Comparison of ENCODE assay signal across 8 mouse cellular contexts in genomic region chr15:100422899-100423860, GRCm38 (mm10). TPM values are rescaled to one million over a fixed set of nuclear protein-coding genes. Genes with fewer than 3 reads are reported as not detected.
DNase-seq lines count a peak whose midpoint lies in the region; ATAC-seq and TF ChIP-seq lines count a peak whose summit lies in the region.

No protein-coding gene starts in this region.

- H3K27me3 ChIP-seq in embryonic facial prominence, embryonic 15.5 days: peaks cover 7% of the 10 kb centered on the region; the same call in 1 of the 2 replicates
- H3K27me3 ChIP-seq in heart, embryonic 10.5 days (ENCODE audit: insufficient read depth, poor library complexity, severe bottlenecking): peaks cover 32% of the 10 kb centered on the region
- H3K27me3 ChIP-seq in kidney, embryonic 15.5 days: peaks cover 15% of the 10 kb centered on the region; the same call in 1 of the 2 replicates

- WGBS in bone marrow, adult 2 months: under 1% methylated on average over 65 of the region's 65 CpGs
- WGBS in embryonic facial prominence, embryonic 15.5 days: under 1% methylated on average over 65 of the region's 65 CpGs
- 1% methylated on average over 65 of the region's 65 CpGs for WGBS in heart, embryonic 10.5 days
- WGBS in kidney, embryonic 15.5 days: under 1% methylated on average over 65 of the region's 65 CpGs

- peak; percentile 96 for ATAC-seq in embryonic facial prominence, embryonic 15.5 days (ENCODE audit: insufficient number of reproducible peaks, low FRiP score, low TSS enrichment, low read depth)
- ATAC-seq in kidney, embryonic 15.5 days (replicated peaks; ENCODE audit: low FRiP score): peak; percentile 97
- peak; percentile 96 for ATAC-seq in monocyte, adult 5-6 weeks (replicated peaks; ENCODE audit: insufficient number of reproducible peaks, low FRiP score, low TSS enrichment, poor library complexity, severe bottlenecking)

- H3K36me3 ChIP-seq in embryonic facial prominence, embryonic 15.5 days: no peaks in the 10 kb centered on the region
- no peaks in the 10 kb centered on the region for H3K36me3 ChIP-seq in heart, embryonic 10.5 days
- no peaks in the 10 kb centered on the region for H3K36me3 ChIP-seq in kidney, embryonic 15.5 days

- H3K4me2 ChIP-seq in embryonic facial prominence, embryonic 15.5 days (replicated peaks): peak overlapping the region; percentile 95
- H3K4me2 ChIP-seq in kidney, embryonic 15.5 days: peak overlapping the region; percentile 97

- TF ChIP-seq CTCF in bone marrow, adult 2 months (IDR thresholded peaks at IDR 0.05; ENCODE audit: control insufficient read depth, insufficient read depth, low read length): no peak

- peak overlapping the region; percentile 77 for H3K9ac ChIP-seq in embryonic facial prominence, embryonic 15.5 days
- H3K9ac ChIP-seq in kidney, embryonic 15.5 days: peak overlapping the region; percentile 89

- peak; percentile 97 for TF ChIP-seq POLR2A in bone marrow, adult 2 months (IDR thresholded peaks at IDR 0.05; ENCODE audit: borderline replicate concordance, control insufficient read depth, low read depth, low read length)

- peak; percentile 93 for DNase-seq in 416B (ENCODE audit: low read depth)
- peak; percentile 99 for DNase-seq in heart, embryonic 10.5 days (ENCODE audit: low spot score)
- DNase-seq in liver: peak; percentile 99
- DNase-seq in spleen, postnatal 4 days (ENCODE audit: low spot score in 2 of 2): peak; percentile 97 to 98

- peak overlapping the region; percentile 62 for H3K4me3 ChIP-seq in bone marrow, adult 2 months (replicated peaks; ENCODE audit: control insufficient read depth, low read depth, low read length)
- peak overlapping the region; percentile 89 for H3K4me3 ChIP-seq in embryonic facial prominence, embryonic 15.5 days (replicated peaks)
- peak overlapping the region; percentile 96 for H3K4me3 ChIP-seq in heart, embryonic 10.5 days
- peak overlapping the region; percentile 92 for H3K4me3 ChIP-seq in kidney, embryonic 15.5 days (replicated peaks)

- no peaks in the 10 kb centered on the region for H3K9me3 ChIP-seq in embryonic facial prominence, embryonic 15.5 days (replicated peaks)
- no peaks in the 10 kb centered on the region for H3K9me3 ChIP-seq in heart, embryonic 10.5 days
- H3K9me3 ChIP-seq in kidney, embryonic 15.5 days (replicated peaks): no peaks in the 10 kb centered on the region

- peaks cover 4% of the 10 kb centered on the region for H3K4me1 ChIP-seq in bone marrow, adult 2 months (ENCODE audit: control insufficient read depth, insufficient read depth, low read length)
- H3K4me1 ChIP-seq in embryonic facial prominence, embryonic 15.5 days: peaks cover 35% of the 10 kb centered on the region
- peaks cover 57% of the 10 kb centered on the region for H3K4me1 ChIP-seq in heart, embryonic 10.5 days
- peaks cover 61% of the 10 kb centered on the region for H3K4me1 ChIP-seq in kidney, embryonic 15.5 days

- peak overlapping the region; percentile 5 for H3K27ac ChIP-seq in bone marrow, adult 2 months (ENCODE audit: control insufficient read depth, insufficient read depth, low read depth, low read length, poor library complexity)
- peak overlapping the region; percentile 60 for H3K27ac ChIP-seq in embryonic facial prominence, embryonic 15.5 days (replicated peaks)
- H3K27ac ChIP-seq in heart, embryonic 10.5 days: peak overlapping the region; percentile 92
- H3K27ac ChIP-seq in kidney, embryonic 15.5 days: peak overlapping the region; percentile 81

RNA-seq across cellular contexts. Expression of gene Gm5475, which starts 1.2 kb away (rescaled TPM):
- not detected in 2 replicates for polyA plus RNA-seq in bone marrow, adult 2 months (2011; ENCODE audit: insufficient read depth, insufficient read length, low replicate concordance, missing spikeins)
- 0.07 TPM in 1 of 2 replicates, not detected in the other for polyA plus RNA-seq in embryonic facial prominence, embryonic 15.5 days (2015; fragmentation: Nextera tagmentation; extraction: Ambion mirVana)
- polyA plus RNA-seq in heart, embryonic 10.5 days (2016; fragmentation: Nextera tagmentation; extraction: Ambion mirVana): not detected in 2 replicates
- polyA plus RNA-seq in kidney, embryonic 15.5 days (2015; fragmentation: Nextera tagmentation; extraction: Ambion mirVana): 0.15 and 0.25 TPM in 2 replicates
- 0.49 TPM in 1 of 3 replicates, not detected in the others for total RNA-seq in monocyte, adult 5-6 weeks (2017)

RNA-seq across cellular contexts. Expression of gene Slc11a2, which starts 1.7 kb away (rescaled TPM):
- polyA plus RNA-seq in bone marrow, adult 2 months (2011; ENCODE audit: insufficient read depth, insufficient read length, low replicate concordance, missing spikeins): 27.7 and 30.7 TPM in 2 replicates
- polyA plus RNA-seq in embryonic facial prominence, embryonic 15.5 days (2015; fragmentation: Nextera tagmentation; extraction: Ambion mirVana): 23.6 and 25.9 TPM in 2 replicates
- polyA plus RNA-seq in heart, embryonic 10.5 days (2016; fragmentation: Nextera tagmentation; extraction: Ambion mirVana): 20.4 and 24.5 TPM in 2 replicates
- polyA plus RNA-seq in kidney, embryonic 15.5 days (2015; fragmentation: Nextera tagmentation; extraction: Ambion mirVana): 26.8 and 28.2 TPM in 2 replicates
- 5.1 to 17.3 TPM (median 9.7 TPM) in 3 replicates for total RNA-seq in monocyte, adult 5-6 weeks (2017)

RNA-seq across cellular contexts. Expression of gene Letmd1, which starts 45.6 kb away (rescaled TPM):
- polyA plus RNA-seq in bone marrow, adult 2 months (2011; ENCODE audit: insufficient read depth, insufficient read length, low replicate concordance, missing spikeins): 10.9 and 19.1 TPM in 2 replicates
- 29.6 and 30.2 TPM in 2 replicates for polyA plus RNA-seq in embryonic facial prominence, embryonic 15.5 days (2015; fragmentation: Nextera tagmentation; extraction: Ambion mirVana)
- polyA plus RNA-seq in heart, embryonic 10.5 days (2016; fragmentation: Nextera tagmentation; extraction: Ambion mirVana): 21.1 and 27.9 TPM in 2 replicates
- 27.5 and 27.8 TPM in 2 replicates for polyA plus RNA-seq in kidney, embryonic 15.5 days (2015; fragmentation: Nextera tagmentation; extraction: Ambion mirVana)
- 12.8 to 20.7 TPM (median 13.0 TPM) in 3 replicates for total RNA-seq in monocyte, adult 5-6 weeks (2017)

RNA-seq across cellular contexts. Expression of gene Higd1c, which starts 58.8 kb away (rescaled TPM):
- polyA plus RNA-seq in bone marrow, adult 2 months (2011; ENCODE audit: insufficient read depth, insufficient read length, low replicate concordance, missing spikeins): not detected in 2 replicates
- polyA plus RNA-seq in embryonic facial prominence, embryonic 15.5 days (2015; fragmentation: Nextera tagmentation; extraction: Ambion mirVana): not detected in 2 replicates
- polyA plus RNA-seq in heart, embryonic 10.5 days (2016; fragmentation: Nextera tagmentation; extraction: Ambion mirVana): not detected in 2 replicates
- polyA plus RNA-seq in kidney, embryonic 15.5 days (2015; fragmentation: Nextera tagmentation; extraction: Ambion mirVana): 0.64 and 1.7 TPM in 2 replicates
- total RNA-seq in monocyte, adult 5-6 weeks (2017): not detected in 3 replicates

Comparison
In these comparisons a context has a peak if more than half of its experiments do, and no peak if none do; other contexts are left out.
1. Peak in every context shown above with its lines: DNase-seq, ATAC-seq, H3K4me3 ChIP-seq and H3K27ac ChIP-seq.
2. H3K27ac ChIP-seq: peak in every context shown above with its lines; median percentile 92 in heart, embryonic 10.5 days; 81 in kidney, embryonic 15.5 days; 60 in embryonic facial prominence, embryonic 15.5 days; 5 in bone marrow, adult 2 months.